Mouse (Mus musculus) midbrain, embryonic 13.5 days (tissue): Measurements from ENCODE around the gene Znhit2. TPM values are rescaled to one million over a fixed set of nuclear protein-coding genes. Genes with fewer than 3 reads are reported as not detected.
A peak's percentile ranks its signal among the peaks of the same experiment; 100 is the strongest.
"Not testable (repeated sequence)": the region's sequence is repeated elsewhere in the genome, so short reads cannot be mapped to it uniquely, and the experiment has no call there.

Experiments used
- ATAC-seq: fragments of 200-750 bp; cut with Nextera tagmentation; 2 replicates; pipeline ENCODE4 v1.8.0; 2017; ENCODE audit warnings: mild to moderate bottlenecking, moderate TSS enrichment, moderate library complexity
- H3K27ac ChIP-seq: fragments of 300-500 bp; sonication (generic); 2 replicates; pipeline ENCODE4 v1.5.1; 2015; ENCODE audit warnings: inconsistent platforms, mild to moderate bottlenecking, moderate library complexity
- H3K27me3 ChIP-seq: fragments of 300-500 bp; sonication (generic); 2 replicates; pipeline ENCODE4 v1.6.1; 2015; ENCODE audit warnings: mild to moderate bottlenecking, inconsistent platforms
- H3K36me3 ChIP-seq: fragments of 300-500 bp; sonication (generic); 2 replicates; pipeline ENCODE4 v1.6.1; 2015; ENCODE audit warnings: mild to moderate bottlenecking, inconsistent platforms
- H3K4me1 ChIP-seq: fragments of 300-500 bp; sonication (generic); replicated peaks from 2 replicates; pipeline ENCODE4 v1.6.1; 2015; ENCODE audit warnings: inconsistent platforms
- H3K4me2 ChIP-seq: fragments of 300-500 bp; sonication (generic); replicated peaks from 2 replicates; pipeline ENCODE4 v1.6.1; 2015; ENCODE audit warnings: moderate library complexity, mild to moderate bottlenecking, inconsistent platforms
- H3K4me3 ChIP-seq: fragments of 300-500 bp; sonication (generic); replicated peaks from 2 replicates; pipeline ENCODE4 v1.5.1; 2015; ENCODE audit warnings: mild to moderate bottlenecking, inconsistent platforms
- H3K9ac ChIP-seq: fragments of 300-500 bp; sonication (generic); replicated peaks from 2 replicates; pipeline ENCODE4 v1.6.1; 2015; ENCODE audit warnings: mild to moderate bottlenecking, inconsistent platforms
- H3K9me3 ChIP-seq: fragments of 300-500 bp; sonication (generic); 2 replicates; pipeline ENCODE4 v1.6.1; 2016; ENCODE audit warnings: mild to moderate bottlenecking, inconsistent platforms
- WGBS: fragments of 180-500 bp; shearing (Covaris S2); methylation state at CpG from one replicate; pipeline ENCODE4 v1.1.7; 2015; 5-methylcytosine and 5-hydroxymethylcytosine counted together
- polyA plus RNA-seq: library from polyadenylated mRNA; unstranded; fragments of >200 nt; fragmentation: Nextera tagmentation; extraction: Ambion mirVana; gene quantifications from 2 replicates; pipeline ENCODE4 v1.2.1, GENCODE M21; 2015

Gene Znhit2
- polyA plus RNA-seq, 1 experiment from 2014 or later: 33.1 TPM

DNA sequence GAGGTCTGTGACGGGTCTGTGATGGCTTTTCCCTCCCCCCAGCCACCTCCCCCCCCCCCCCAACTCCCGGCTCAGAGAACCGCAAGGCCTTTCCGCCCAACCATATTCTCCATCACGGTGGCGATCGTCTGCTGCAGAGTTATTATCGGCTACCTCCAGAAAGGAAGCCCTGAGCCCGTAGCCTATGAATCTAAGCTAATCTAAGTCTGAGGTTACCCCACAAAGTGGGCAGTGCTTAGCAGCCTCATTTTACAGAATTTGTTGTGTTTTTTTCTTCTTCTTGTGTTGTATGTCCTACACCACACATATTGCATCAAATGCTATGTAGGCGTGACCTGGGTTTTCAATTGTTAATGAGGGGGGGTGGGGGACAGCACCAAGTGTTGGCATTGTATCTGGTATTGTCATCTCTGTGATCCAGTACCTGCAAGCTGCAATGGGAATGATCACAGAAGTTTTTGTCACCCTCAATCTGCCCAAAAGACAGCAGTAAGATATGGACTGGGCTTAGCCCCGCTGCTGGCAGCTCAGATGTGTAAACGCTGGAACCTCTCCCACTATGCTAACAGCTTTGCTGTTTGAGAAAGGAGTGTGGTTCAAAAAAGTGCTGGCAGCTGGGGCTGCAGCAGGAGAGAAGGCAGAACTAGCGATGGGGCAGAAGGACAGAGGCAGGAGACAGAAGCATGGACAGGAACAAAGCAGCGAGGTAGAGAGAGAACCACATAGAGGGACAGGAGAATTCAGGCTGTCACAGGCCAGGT is 30.3 kb upstream of the Znhit2 start:
- Histone ChIP-seq H3K4me2 (no peak overlapping the region), H3K9ac (no peak overlapping the region), H3K36me3 (no peaks in the 10 kb centered on the region), H3K27ac (no peak overlapping the region), H3K27me3 (no peaks in the 10 kb centered on the region), H3K9me3 (no peaks in the 10 kb centered on the region), H3K4me3 (no peak overlapping the region), H3K4me1 (no peaks in the 10 kb centered on the region)
- ATAC-seq: no peak
- WGBS: 77% methylated on average over 14 of the region's 14 CpGs

DNA sequence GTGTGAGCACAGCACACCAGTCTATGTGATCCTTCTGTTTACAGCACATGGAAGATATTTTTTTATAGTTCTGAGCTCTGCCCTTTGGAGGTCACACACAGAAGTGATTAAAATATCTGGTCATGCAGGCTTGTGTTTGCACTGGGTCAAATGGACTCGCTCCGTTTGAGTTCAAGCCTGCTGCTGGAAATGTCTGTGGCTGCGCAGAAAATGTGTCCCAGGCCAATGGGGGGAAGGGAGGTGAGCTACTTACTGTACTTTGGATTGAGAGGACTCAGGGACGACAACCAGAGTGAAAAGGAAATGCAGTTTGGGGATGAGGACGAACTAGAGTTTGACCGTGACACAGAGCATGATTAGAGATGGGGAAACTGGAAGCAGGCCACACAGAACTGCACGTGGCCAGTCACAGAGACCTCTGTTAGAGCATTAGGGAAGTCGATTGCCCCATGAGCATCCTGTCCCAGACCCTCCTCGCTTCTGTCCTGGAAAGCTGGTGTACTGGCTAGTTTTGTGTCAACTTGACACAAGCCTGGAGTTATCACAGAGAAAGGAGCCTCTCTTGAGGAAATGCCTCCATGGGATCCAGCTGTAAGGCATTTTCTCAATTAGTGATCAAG is 24.9 kb upstream of the Znhit2 start:
- Histone ChIP-seq H3K9me3 (no peaks in the 10 kb centered on the region), H3K4me1 (no peaks in the 10 kb centered on the region), H3K27me3 (no peaks in the 10 kb centered on the region), H3K9ac (no peak overlapping the region), H3K4me2 (no peak overlapping the region), H3K36me3 (no peaks in the 10 kb centered on the region), H3K4me3 (no peak overlapping the region), H3K27ac (no peak overlapping the region)
- no peak for ATAC-seq
- 83% methylated on average over 9 of the region's 9 CpGs for WGBS

DNA sequence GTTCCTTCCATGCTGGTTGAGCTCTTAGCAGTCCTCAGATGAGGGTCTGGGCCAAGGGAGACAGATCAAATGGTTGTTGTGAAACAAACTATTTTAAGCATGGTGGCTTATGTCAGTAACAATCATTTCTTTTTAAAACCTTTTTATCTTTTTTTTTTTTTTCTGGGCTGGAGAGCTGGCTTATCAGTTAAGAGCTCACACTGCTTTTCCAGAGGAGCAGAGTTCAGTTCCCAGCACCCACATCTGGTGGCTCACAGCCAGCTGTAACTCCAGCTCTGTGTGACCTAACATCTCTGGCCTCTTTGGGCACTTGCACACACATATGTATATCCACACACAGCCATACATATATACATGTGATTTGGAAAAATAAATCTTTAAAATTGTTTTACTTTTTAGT is 23.3 kb upstream of the Znhit2 start:
- Histone ChIP-seq H3K4me1 (peaks cover 2% of the 10 kb centered on the region; the same call in 1 of the 2 replicates), H3K27ac (no peak overlapping the region), H3K9ac (no peak overlapping the region), H3K9me3 (no peaks in the 10 kb centered on the region), H3K4me3 (no peak overlapping the region), H3K27me3 (no peaks in the 10 kb centered on the region), H3K36me3 (no peaks in the 10 kb centered on the region), H3K4me2 (no peak overlapping the region)
- no peak for ATAC-seq

DNA sequence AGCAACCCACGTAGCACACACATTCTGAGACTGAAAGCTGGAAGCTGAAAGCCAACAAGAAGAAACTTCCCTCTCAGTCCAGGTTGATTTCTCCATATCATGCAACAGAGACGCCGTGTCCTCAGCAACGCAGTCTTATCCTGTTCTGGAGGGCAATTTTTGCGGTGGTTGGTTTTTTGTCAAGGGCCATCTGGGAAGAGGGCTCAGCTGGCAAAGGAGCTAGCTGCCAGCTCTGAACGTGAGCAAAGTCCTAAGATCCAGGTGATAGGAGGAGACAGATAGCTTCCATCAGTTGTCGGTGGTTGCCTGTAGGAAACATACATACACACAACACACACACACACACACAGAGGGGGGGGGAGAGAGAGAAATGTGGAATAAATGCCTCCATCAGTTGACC is 22.7 kb upstream of the Znhit2 start:
- ATAC-seq: no peak

DNA sequence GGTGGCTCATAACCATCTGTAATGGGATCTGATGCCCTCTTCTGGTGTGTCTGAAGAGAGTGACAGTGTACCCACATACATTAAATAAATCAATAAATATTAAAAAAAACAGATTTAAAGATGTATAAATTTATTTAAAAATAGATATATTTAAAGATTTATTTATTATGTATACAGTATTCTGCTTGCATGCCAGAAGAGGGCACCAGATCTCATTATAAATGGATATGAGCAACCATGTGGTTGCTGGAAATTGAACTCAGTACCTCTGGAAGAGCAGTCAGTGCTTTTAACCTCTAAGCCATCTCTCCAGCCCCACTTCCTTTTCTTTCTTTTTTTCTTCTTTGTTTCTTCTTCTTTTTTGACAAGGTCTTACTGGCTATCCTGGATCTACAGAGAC is 21.0 kb upstream of the Znhit2 start:
- H3K4me2 ChIP-seq: no peak overlapping the region
- H3K9ac ChIP-seq: no peak overlapping the region
- peaks cover 4% of the 10 kb centered on the region for H3K4me1 ChIP-seq
- no peak overlapping the region for H3K27ac ChIP-seq
- no peak for ATAC-seq
- no peaks in the 10 kb centered on the region for H3K9me3 ChIP-seq
- no peaks in the 10 kb centered on the region for H3K27me3 ChIP-seq
- H3K4me3 ChIP-seq: no peak overlapping the region
- no peaks in the 10 kb centered on the region for H3K36me3 ChIP-seq

More for the DNA sequence above, 22.7 kb upstream of the Znhit2 start:
- no peak overlapping the region for H3K4me3 ChIP-seq
- peaks cover 2% of the 10 kb centered on the region; the same call in 1 of the 2 replicates for H3K4me1 ChIP-seq
- no peak overlapping the region for H3K9ac ChIP-seq
- H3K36me3 ChIP-seq: no peaks in the 10 kb centered on the region
- 87% methylated on average over 7 of the region's 7 CpGs for WGBS
- no peaks in the 10 kb centered on the region for H3K9me3 ChIP-seq
- no peak overlapping the region for H3K27ac ChIP-seq
- no peak overlapping the region for H3K4me2 ChIP-seq
- H3K27me3 ChIP-seq: no peaks in the 10 kb centered on the region

DNA sequence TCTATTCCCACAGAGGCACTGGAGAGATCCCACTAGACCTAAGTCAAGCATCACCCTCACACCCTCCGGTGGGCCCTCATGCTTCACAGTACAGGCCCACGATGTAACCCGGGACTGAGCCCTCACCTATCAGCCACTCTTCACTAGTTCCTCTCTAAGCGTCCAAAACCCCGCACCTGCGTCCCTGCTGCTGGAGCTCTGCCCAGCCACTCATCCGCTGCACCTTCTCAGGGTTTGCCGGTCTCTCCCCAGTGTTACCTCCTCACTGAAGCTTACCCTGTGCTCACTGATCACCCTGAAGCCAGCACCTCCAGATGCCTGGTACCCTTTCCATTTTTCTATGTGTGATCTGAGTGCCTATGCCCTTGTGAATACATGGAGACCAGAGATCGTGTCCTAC is 18.7 kb upstream of the Znhit2 start:
- WGBS: 82% methylated on average over 9 of the region's 9 CpGs
- Histone ChIP-seq H3K9me3 (no peaks in the 10 kb centered on the region), H3K27ac (no peak overlapping the region), H3K4me3 (no peak overlapping the region), H3K27me3 (no peaks in the 10 kb centered on the region), H3K4me2 (no peak overlapping the region), H3K9ac (no peak overlapping the region), H3K4me1 (peaks cover 12% of the 10 kb centered on the region), H3K36me3 (no peaks in the 10 kb centered on the region)
- no peak for ATAC-seq

DNA sequence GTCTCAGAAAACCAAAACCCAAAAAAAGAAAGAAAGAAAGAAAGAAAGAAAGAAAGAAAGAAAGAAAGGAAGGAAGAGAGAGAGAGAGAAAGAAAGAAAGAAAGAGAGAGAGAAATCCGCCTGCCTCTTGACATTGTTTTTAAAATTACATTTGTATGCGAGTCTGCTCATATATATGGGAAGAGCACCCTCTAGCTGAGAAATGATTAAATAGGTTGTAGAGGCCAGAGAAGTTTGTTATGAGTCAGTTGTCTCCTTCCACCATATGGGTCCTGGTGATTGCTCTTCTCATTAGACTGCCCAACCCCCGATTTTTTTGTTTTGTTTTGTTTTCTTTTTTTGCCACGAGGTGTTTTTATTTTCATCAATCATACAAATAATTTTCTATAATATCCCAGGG is 16.9 kb upstream of the Znhit2 start:
- not testable (repeated sequence) for H3K27ac ChIP-seq, H3K4me2 ChIP-seq, H3K4me3 ChIP-seq, H3K9ac ChIP-seq, H3K9me3 ChIP-seq, H3K27me3 ChIP-seq, ATAC-seq
- Histone ChIP-seq H3K36me3 (peaks cover 10% of the 10 kb centered on the region), H3K4me1 (peaks cover 30% of the 10 kb centered on the region)
- 74% methylated on average over 4 of the region's 4 CpGs for WGBS

DNA sequence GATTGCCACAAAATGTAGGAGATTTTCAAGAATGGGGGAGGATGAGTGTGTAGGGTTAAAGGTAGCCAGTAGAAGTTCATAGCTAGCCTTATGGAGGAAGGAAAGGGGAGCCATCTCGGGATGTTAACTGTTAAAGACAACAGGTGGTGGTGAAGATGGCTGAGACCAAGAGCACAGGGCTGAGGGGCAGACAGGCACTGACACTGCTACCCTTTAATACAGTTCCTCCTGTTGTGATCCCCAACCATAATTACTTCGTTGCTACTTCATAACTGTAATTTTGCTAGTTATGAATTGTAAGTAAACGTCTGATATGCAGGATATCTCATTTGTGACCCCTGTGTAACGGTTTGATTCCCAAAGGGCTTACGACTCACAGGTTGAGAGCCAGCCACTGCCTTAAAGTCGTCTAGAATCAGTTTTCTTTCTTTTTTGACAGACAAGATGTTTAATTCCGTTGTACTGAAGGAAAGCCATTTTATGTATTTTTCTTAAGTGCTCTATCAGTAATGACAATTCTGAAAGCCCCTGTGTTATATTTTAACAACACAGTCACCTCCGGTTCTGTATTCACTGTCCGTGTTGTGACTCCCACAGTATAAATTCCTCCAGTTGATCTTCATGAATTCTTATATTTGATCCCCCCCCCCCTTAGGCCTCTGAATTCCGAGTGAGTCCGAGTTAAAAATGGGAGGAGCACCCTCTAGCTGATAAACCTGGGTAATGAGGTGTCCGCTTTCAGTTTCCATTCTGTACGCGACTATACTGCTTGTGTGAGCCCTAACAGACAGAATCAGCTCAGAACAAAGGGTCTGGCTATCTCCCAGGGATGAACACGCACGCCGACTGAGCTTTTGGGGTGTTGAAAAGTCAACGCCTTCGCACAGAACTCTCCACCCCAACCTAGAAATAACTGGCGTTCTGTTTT is 15.4 kb upstream of the Znhit2 start:
- 23% methylated on average over 20 of the region's 20 CpGs for WGBS
- H3K4me2 ChIP-seq: peak overlapping the region; percentile 100
- no peaks in the 10 kb centered on the region for H3K9me3 ChIP-seq
- peak overlapping the region; percentile 96 for H3K4me3 ChIP-seq
- H3K4me1 ChIP-seq: peaks cover 32% of the 10 kb centered on the region
- H3K27me3 ChIP-seq: no peaks in the 10 kb centered on the region
- H3K27ac ChIP-seq: peak overlapping the region; percentile 99
- H3K9ac ChIP-seq: peak overlapping the region; percentile 75
- H3K36me3 ChIP-seq: peaks cover 26% of the 10 kb centered on the region
- peak; percentile 60 for ATAC-seq

DNA sequence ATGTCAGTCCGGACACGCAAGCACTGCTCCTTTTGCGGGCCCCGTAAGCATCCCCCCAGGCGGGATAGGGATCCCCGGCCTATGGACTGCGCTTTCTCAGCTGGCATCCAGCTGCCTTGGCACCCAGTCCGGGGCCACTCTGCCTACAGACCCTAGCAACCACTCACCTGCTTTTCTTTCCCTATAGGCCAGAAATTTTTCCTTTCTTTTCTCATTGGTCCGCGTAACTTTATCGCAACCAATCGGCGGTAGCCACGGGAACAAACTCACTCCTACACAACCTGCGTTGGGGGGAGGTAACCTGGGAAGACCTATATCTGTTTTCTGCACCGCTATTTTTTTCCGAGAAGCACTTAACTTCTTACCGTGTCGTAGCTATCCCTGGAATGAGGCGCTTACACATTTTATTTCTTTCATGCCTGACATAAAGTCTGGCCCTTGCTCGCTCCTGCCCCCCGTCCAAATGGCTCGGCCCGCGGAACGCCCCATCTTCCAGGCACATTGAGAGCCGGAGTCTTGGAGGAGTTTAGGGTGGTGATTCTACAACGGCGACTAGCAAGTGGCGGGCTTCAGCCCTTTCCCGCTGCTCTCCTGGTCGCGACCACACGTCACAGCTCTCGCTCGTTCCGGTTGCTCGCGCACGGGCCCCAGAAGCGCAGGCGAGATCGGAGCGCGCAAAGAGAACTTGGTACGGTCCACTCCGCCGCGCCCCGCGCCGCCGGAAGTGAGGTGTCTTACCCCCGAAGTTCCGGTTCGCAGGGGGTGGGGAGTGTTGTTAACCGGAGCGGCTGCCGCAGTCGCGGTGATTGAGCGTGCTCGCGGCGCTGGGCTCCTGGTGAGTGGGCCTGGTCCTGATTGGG is 14.5 kb upstream of the Znhit2 start, which contains the start of gene Syvn1:
Gene Syvn1 (plus strand): TSS at position 283 of the 860 bp plus-strand sequence.
- ATAC-seq: peak; percentile 93
- Histone ChIP-seq H3K9ac (peak within 1 kb of the TSS; percentile 93), H3K27ac (peak within 1 kb of the TSS; percentile 99), H3K9me3 (no peaks in the 10 kb centered on the region), H3K36me3 (peaks cover 34% of the 10 kb centered on the region), H3K4me1 (peaks cover 32% of the 10 kb centered on the region), H3K4me3 (peak within 1 kb of the TSS; percentile 96), H3K27me3 (no peaks in the 10 kb centered on the region), H3K4me2 (peak within 1 kb of the TSS; percentile 100)
- under 1% methylated on average over 65 of the region's 65 CpGs for WGBS

DNA sequence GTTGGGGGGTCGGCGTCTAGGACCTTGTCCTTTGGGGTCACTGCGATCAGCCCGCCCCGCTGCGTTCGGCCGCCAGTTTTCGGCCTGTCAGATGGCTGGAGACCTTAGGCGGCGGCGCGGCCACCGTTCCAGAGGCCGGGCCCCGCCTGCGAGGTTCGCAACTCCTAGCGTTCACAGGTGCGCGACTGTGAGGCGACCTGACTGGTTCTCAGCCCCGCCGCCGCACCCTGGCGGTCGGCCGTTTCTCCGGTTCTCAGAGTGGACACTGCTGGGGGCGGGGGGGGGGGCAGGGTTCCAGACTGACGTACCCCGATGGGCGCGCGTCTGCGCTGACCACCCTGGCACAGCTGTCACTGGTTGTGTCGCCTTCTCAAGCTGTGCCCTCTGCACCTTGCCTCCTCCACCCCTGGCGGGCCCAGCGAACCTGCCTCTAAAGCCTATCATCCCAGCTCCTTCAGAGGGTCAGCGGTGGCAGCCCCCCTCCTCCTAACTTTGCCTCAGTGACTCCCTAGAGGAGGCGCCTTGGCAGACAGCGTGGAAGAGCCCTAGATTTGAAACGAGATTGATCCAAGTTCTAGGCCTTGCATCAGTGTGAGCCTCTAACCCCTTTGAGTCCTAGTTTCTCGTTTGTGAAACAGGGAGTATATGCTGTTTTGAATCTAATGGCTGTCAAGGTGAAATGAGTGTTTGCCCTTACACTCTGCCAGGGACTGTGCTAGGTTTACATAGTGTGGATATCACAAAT is 13.7 kb upstream of the Znhit2 start:
- ATAC-seq: peak; percentile 19

DNA sequence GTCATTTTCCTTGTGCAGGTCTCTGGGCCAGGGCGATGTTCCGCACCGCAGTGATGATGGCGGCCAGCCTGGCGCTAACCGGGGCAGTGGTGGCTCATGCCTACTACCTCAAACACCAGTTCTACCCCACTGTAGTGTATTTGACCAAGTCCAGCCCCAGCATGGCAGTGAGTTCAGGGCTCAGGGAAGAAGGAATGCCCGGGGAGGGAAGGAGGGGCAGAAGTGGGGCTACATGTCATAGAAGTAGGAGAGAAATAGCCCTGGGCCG is 13.2 kb upstream of the Znhit2 start:
- peak overlapping the region; percentile 100 for H3K4me2 ChIP-seq
- no peaks in the 10 kb centered on the region for H3K27me3 ChIP-seq
- peak overlapping the region; percentile 93 for H3K9ac ChIP-seq
- H3K4me1 ChIP-seq: peaks cover 30% of the 10 kb centered on the region
- peaks cover 48% of the 10 kb centered on the region for H3K36me3 ChIP-seq
- ATAC-seq: no peak
- no peak overlapping the region; the same call in 1 of the 2 replicates for H3K27ac ChIP-seq
- 90% methylated on average over 8 of the region's 8 CpGs for WGBS
- peak overlapping the region; percentile 96 for H3K4me3 ChIP-seq
- no peaks in the 10 kb centered on the region for H3K9me3 ChIP-seq

More for the DNA sequence above, 13.7 kb upstream of the Znhit2 start:
- Histone ChIP-seq H3K4me1 (peaks cover 30% of the 10 kb centered on the region), H3K27me3 (no peaks in the 10 kb centered on the region), H3K27ac (peak overlapping the region; percentile 99), H3K36me3 (peaks cover 43% of the 10 kb centered on the region), H3K4me3 (peak overlapping the region; percentile 96), H3K9ac (peak overlapping the region; percentile 93), H3K4me2 (peak overlapping the region; percentile 100), H3K9me3 (no peaks in the 10 kb centered on the region)
- 2% methylated on average over 44 of the region's 44 CpGs for WGBS
